Comparison of ENCODE assay signal across 10 mouse cellular contexts in the genomic region with DNA sequence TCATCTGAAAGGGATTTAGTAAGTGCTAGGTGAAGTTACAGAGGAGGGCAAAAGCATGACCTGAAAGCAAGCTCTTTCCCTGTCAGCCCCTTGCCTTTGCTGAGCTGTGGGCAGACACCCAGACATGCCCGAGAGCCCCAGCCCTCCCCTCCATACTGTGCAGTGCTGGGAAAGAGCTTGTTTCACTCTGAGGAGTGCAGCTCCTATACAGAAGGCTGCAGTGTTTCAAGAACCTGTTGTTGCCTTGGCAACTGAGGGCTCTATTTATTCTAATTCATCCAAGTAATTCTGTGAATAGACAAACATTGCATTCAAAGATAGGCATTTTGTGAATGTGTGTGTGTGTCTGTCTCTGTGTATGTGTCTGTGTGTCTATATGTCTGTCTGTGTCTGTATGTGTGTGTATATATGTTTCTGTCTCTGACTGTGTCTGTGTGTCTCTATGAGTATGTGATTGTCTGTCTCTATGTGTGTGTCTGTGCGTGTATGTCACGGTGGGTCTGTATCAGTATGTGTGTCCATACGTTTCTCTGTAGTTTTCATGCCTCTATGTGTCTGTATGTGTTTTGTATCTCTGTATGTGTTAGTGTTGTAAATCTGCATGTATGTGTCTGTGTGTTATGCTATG. TPM values are rescaled to one million over a fixed set of nuclear protein-coding genes. Genes with fewer than 3 reads are reported as not detected.
DNase-seq lines count a peak whose midpoint lies in the region; ATAC-seq and TF ChIP-seq lines count a peak whose summit lies in the region.
"Had no signal": no experiment of that assay in that cellular context is flagged by ENCODE, and none has a peak within 500 bp of the region (broad histone marks: within the 10 kb centered on the region; RNA-seq: fewer than 3 reads in every experiment).

No protein-coding gene starts in this region.

- no peak overlapping the region for H3K9ac ChIP-seq in lung, embryonic 14.5 days
- H3K9ac ChIP-seq in midbrain, embryonic 15.5 days, result no peak overlapping the region
- H3K9ac ChIP-seq in intestine, embryonic 16.5 days (ENCODE audit: low read depth, low read length), result no peak overlapping the region
- H3K9ac ChIP-seq: liver, embryonic 14.5 days had no signal

- H3K36me3 ChIP-seq in lung, embryonic 14.5 days (ENCODE audit: insufficient read depth), result no peaks in the 10 kb centered on the region
- H3K36me3 ChIP-seq in midbrain, embryonic 15.5 days (replicated peaks), result 0 out of 2 replicates have a peak, but pooled peaks cover 3% of the 10 kb centered on the region
- H3K36me3 ChIP-seq in intestine, embryonic 16.5 days (ENCODE audit: control insufficient read depth, insufficient read depth, low read length), result no peaks in the 10 kb centered on the region

- WGBS in lung, embryonic 14.5 days, result 44% methylated on average over 4 of the region's 4 CpGs
- 26% methylated on average over 4 of the region's 4 CpGs for WGBS in midbrain, embryonic 15.5 days
- 58% methylated on average over 4 of the region's 4 CpGs for WGBS in intestine, embryonic 16.5 days

- H3K4me3 ChIP-seq in lung, embryonic 14.5 days (ENCODE audit: low read depth, low read length), result no peak overlapping the region
- H3K4me3 ChIP-seq in midbrain, embryonic 15.5 days, result no peak overlapping the region
- no peak overlapping the region for H3K4me3 ChIP-seq in intestine, embryonic 16.5 days (ENCODE audit: low read length)

- no peaks in the 10 kb centered on the region for H3K4me1 ChIP-seq in lung, embryonic 14.5 days (ENCODE audit: insufficient read depth)
- H3K4me1 ChIP-seq in midbrain, embryonic 15.5 days, result peaks cover 9% of the 10 kb centered on the region
- no peaks in the 10 kb centered on the region for H3K4me1 ChIP-seq in intestine, embryonic 16.5 days (ENCODE audit: control insufficient read depth, insufficient read depth, low read length)

- H3K4me2 ChIP-seq in lung, embryonic 14.5 days, result no peak overlapping the region
- H3K4me2 ChIP-seq in midbrain, embryonic 15.5 days, result no peak overlapping the region
- no peak overlapping the region for H3K4me2 ChIP-seq in intestine, embryonic 16.5 days (ENCODE audit: low read depth, low read length)

- no peak for TF ChIP-seq CTCF in lung, embryonic 14.5 days (IDR thresholded peaks at IDR 0.05; ENCODE audit: low read depth)

- H3K27ac ChIP-seq in lung, embryonic 14.5 days (ENCODE audit: low read depth), result no peak overlapping the region
- H3K27ac ChIP-seq in midbrain, embryonic 15.5 days, result peak overlapping the region; percentile 50; the same call in 1 of the 2 replicates
- no peak overlapping the region for H3K27ac ChIP-seq in intestine, embryonic 16.5 days (ENCODE audit: low read length)
- H3K27ac ChIP-seq: liver, embryonic 14.5 days had no signal

- no peaks in the 10 kb centered on the region for H3K27me3 ChIP-seq in lung, embryonic 14.5 days (ENCODE audit: insufficient read depth, low read length)
- H3K27me3 ChIP-seq in midbrain, embryonic 15.5 days (replicated peaks), result no peaks in the 10 kb centered on the region
- H3K27me3 ChIP-seq in intestine, embryonic 16.5 days (replicated peaks; ENCODE audit: control insufficient read depth, insufficient read depth, low read length), result no peaks in the 10 kb centered on the region

- ATAC-seq in lung, embryonic 14.5 days (ENCODE audit: insufficient read depth), result peak; percentile 93
- peak; percentile 99 for ATAC-seq in midbrain, embryonic 15.5 days (replicated peaks)
- ATAC-seq in intestine, embryonic 16.5 days, result no peak

- peak; percentile 52 for DNase-seq in lung, embryonic 14.5 days
- no peak for DNase-seq in lung, postnatal 10 days
- DNase-seq in embryo, embryonic 11 days, result peak; percentile 34
- peak; percentile 28 for DNase-seq in forelimb bud, embryonic 11.5 days (ENCODE audit: low read depth, low spot score)
- no peak for DNase-seq in ovary, postnatal 36 days (ENCODE audit: low spot score)
- no peak for DNase-seq in adrenal gland, postnatal 4 days (ENCODE audit: low spot score in 2 of 2)
- DNase-seq: adrenal gland, postnatal 10 days had no signal

- no peaks in the 10 kb centered on the region for H3K9me3 ChIP-seq in lung, embryonic 14.5 days (ENCODE audit: low read depth, low read length)
- no peaks in the 10 kb centered on the region for H3K9me3 ChIP-seq in midbrain, embryonic 15.5 days
- no peaks in the 10 kb centered on the region for H3K9me3 ChIP-seq in intestine, embryonic 16.5 days (ENCODE audit: control insufficient read depth, low read length)

RNA-seq across cellular contexts. Expression of gene Rpe, which starts 45.4 kb away (rescaled TPM):
- polyA plus RNA-seq in lung, embryonic 14.5 days (2014; fragmentation: Nextera tagmentation; extraction: Ambion mirVana), result 54.3 and 55.5 TPM in 2 replicates
- polyA plus RNA-seq in midbrain, embryonic 15.5 days (2015; fragmentation: Nextera tagmentation; extraction: Ambion mirVana), result 29.9 and 31.2 TPM in 2 replicates
- 69.9 and 74.8 TPM in 2 replicates for polyA plus RNA-seq in intestine, embryonic 16.5 days (2015; fragmentation: Nextera tagmentation; extraction: Ambion mirVana)
- total RNA-seq in adrenal gland, postnatal 4 days (2021), result 10 to 100 TPM; 46.8 to 53.7 TPM

Comparison
In these comparisons a context has a peak if more than half of its experiments do, and no peak if none do; other contexts are left out.
1. DNase-seq: peak in lung, embryonic 14.5 days (single experiment), embryo, embryonic 11 days (single experiment) and forelimb bud, embryonic 11.5 days (single experiment); none in lung, postnatal 10 days (single experiment), ovary, postnatal 36 days (single experiment) and adrenal gland, postnatal 4 days (0 of 2).